Mouse (Mus musculus) hindbrain, embryonic 15.5 days (tissue): ENCODE results near the gene Gpr137. TPM values are rescaled to one million over a fixed set of nuclear protein-coding genes. Genes with fewer than 3 reads are reported as not detected.
A peak's percentile ranks its signal among the peaks of the same experiment; 100 is the strongest.

Experiments used
- ATAC-seq: fragments of 200-750 bp; cut with Nextera tagmentation; 2 replicates; pipeline ENCODE4 v1.8.0; 2017; ENCODE audit warnings: low read depth, moderate number of reproducible peaks, moderate TSS enrichment; ENCODE audit not compliant: low FRiP score
- H3K27ac ChIP-seq: fragments of 300-500 bp; sonication (generic); replicated peaks from 2 replicates; pipeline ENCODE4 v1.5.1; 2015; ENCODE audit warnings: mild to moderate bottlenecking, inconsistent platforms
- H3K27me3 ChIP-seq: fragments of 300-500 bp; sonication (generic); 2 replicates; pipeline ENCODE4 v1.6.1; 2015; ENCODE audit warnings: control low read depth, inconsistent platforms
- H3K36me3 ChIP-seq: fragments of 300-500 bp; sonication (generic); 2 replicates; pipeline ENCODE4 v1.6.1; 2015; ENCODE audit warnings: control low read depth, inconsistent platforms
- H3K4me1 ChIP-seq: fragments of 300-500 bp; sonication (generic); replicated peaks from 2 replicates; pipeline ENCODE4 v1.6.1; 2015; ENCODE audit warnings: control low read depth, inconsistent platforms
- H3K4me2 ChIP-seq: fragments of 300-500 bp; sonication (generic); 2 replicates; pipeline ENCODE4 v1.6.1; 2015; ENCODE audit warnings: moderate library complexity, mild to moderate bottlenecking, inconsistent platforms
- H3K4me3 ChIP-seq: fragments of 300-500 bp; sonication (generic); 2 replicates; pipeline ENCODE4 v1.5.1; 2015; ENCODE audit warnings: mild to moderate bottlenecking, inconsistent platforms
- H3K9ac ChIP-seq: fragments of 300-500 bp; sonication (generic); 2 replicates; pipeline ENCODE4 v1.6.1; 2015; ENCODE audit warnings: inconsistent platforms
- H3K9me3 ChIP-seq: fragments of 300-500 bp; sonication (generic); 2 replicates; pipeline ENCODE4 v1.6.1; 2016; ENCODE audit warnings: control low read depth, inconsistent platforms
- WGBS: fragments of 180-500 bp; shearing (Covaris S2); methylation state at CpG from one replicate; pipeline ENCODE4 v1.1.7; 2015; 5-methylcytosine and 5-hydroxymethylcytosine counted together
- polyA plus RNA-seq: library from polyadenylated mRNA; unstranded; fragments of >200 nt; fragmentation: Nextera tagmentation; extraction: Ambion mirVana; gene quantifications from 2 replicates; pipeline ENCODE4 v1.2.1, GENCODE M21; 2015

Gpr137 gene
- polyA plus RNA-seq, 1 experiment from 2014 or later: 79.2 TPM

GRCm38 (mm10) chr19:6979486-6980380 is 37.5 kb upstream of the Gpr137 start:
- peak overlapping the region; percentile 97 for H3K27ac ChIP-seq
- H3K27me3 ChIP-seq: no peaks in the 10 kb centered on the region
- ATAC-seq: peak; percentile 92
- under 1% methylated on average over 57 of the region's 59 CpGs for WGBS
- peak overlapping the region; percentile 87 for H3K4me2 ChIP-seq
- H3K4me1 ChIP-seq: peaks cover 47% of the 10 kb centered on the region
- peaks cover 13% of the 10 kb centered on the region; the same call in 1 of the 2 replicates for H3K36me3 ChIP-seq
- H3K9me3 ChIP-seq: no peaks in the 10 kb centered on the region
- H3K9ac ChIP-seq: peak overlapping the region; percentile 78
- H3K4me3 ChIP-seq: peak overlapping the region; percentile 70

- ATAC-seq: no peak
- H3K4me1 ChIP-seq: peaks cover 49% of the 10 kb centered on the region
- H3K9ac ChIP-seq: peak overlapping the region; percentile 39
Measured at GRCm38 (mm10) chr19:6979001-6979479, 36.8 kb upstream of the Gpr137 start.

GRCm38 (mm10) chr19:6978639-6978974 is 36.3 kb upstream of the Gpr137 start:
- H3K4me3 ChIP-seq: peak overlapping the region; percentile 70
- H3K27ac ChIP-seq: peak overlapping the region; percentile 97
- H3K9ac ChIP-seq: peak overlapping the region; percentile 39
- WGBS: 53% methylated on average over 3 of the region's 3 CpGs
- no peak for ATAC-seq
- peaks cover 8% of the 10 kb centered on the region; the same call in 1 of the 2 replicates for H3K36me3 ChIP-seq
- H3K4me2 ChIP-seq: peak overlapping the region; percentile 87
- no peaks in the 10 kb centered on the region for H3K27me3 ChIP-seq
- H3K4me1 ChIP-seq: peaks cover 53% of the 10 kb centered on the region
- H3K9me3 ChIP-seq: no peaks in the 10 kb centered on the region

More at GRCm38 (mm10) chr19:6979001-6979479, 36.8 kb upstream of the Gpr137 start:
- WGBS: 9% methylated on average over 11 of the region's 11 CpGs
- Histone ChIP-seq H3K27ac (peak overlapping the region; percentile 97), H3K4me3 (peak overlapping the region; percentile 70), H3K9me3 (no peaks in the 10 kb centered on the region), H3K27me3 (no peaks in the 10 kb centered on the region), H3K36me3 (peaks cover 12% of the 10 kb centered on the region; the same call in 1 of the 2 replicates), H3K4me2 (peak overlapping the region; percentile 87)

- Histone ChIP-seq H3K4me3 (peak overlapping the region; percentile 70; the same call in 1 of the 2 replicates), H3K36me3 (0 out of 2 replicates have a peak, but pooled peaks cover 4% of the 10 kb centered on the region), H3K27ac (peak overlapping the region; percentile 97), H3K4me1 (peaks cover 53% of the 10 kb centered on the region), H3K4me2 (peak overlapping the region; percentile 87), H3K9me3 (no peaks in the 10 kb centered on the region), H3K9ac (0 out of 2 replicates have a peak overlapping the region, but pooled peaks have one; percentile 39), H3K27me3 (no peaks in the 10 kb centered on the region)
- no peak for ATAC-seq
- 78% methylated on average over 13 of the region's 13 CpGs for WGBS
Measured at GRCm38 (mm10) chr19:6977759-6978638, 35.7 kb upstream of the Gpr137 start.

- WGBS: 0% methylated on average over 16 of the region's 16 CpGs
- H3K27ac ChIP-seq: peak within 1 kb of the TSS; percentile 91
- peaks cover 3% of the 10 kb centered on the region; the same call in 1 of the 2 replicates for H3K27me3 ChIP-seq
- H3K4me2 ChIP-seq: peak within 1 kb of the TSS; percentile 87
- H3K4me1 ChIP-seq: peaks cover 45% of the 10 kb centered on the region
- H3K36me3 ChIP-seq: no peaks in the 10 kb centered on the region
- peak within 1 kb of the TSS; percentile 58 for H3K9ac ChIP-seq
- no peak for ATAC-seq
- H3K4me3 ChIP-seq: peak within 1 kb of the TSS; percentile 69
- no peaks in the 10 kb centered on the region for H3K9me3 ChIP-seq
Measured at GRCm38 (mm10) chr19:6975537-6976521, 33.5 kb upstream of the Gpr137 start, which contains the start of gene Plcb3. TSS of gene Plcb3 (minus strand) at chr19:6976470.

GRCm38 (mm10) chr19:6974211-6975205 is 32.2 kb upstream of the Gpr137 start, which contains the start of gene Ppp1r14b:
TSS of gene Ppp1r14b (plus strand) at chr19:6974968.
- Histone ChIP-seq H3K36me3 (no peaks in the 10 kb centered on the region), H3K4me1 (peaks cover 55% of the 10 kb centered on the region), H3K9ac (peak within 1 kb of the TSS; percentile 58), H3K9me3 (no peaks in the 10 kb centered on the region), H3K27ac (peak within 1 kb of the TSS; percentile 91), H3K4me2 (peak within 1 kb of the TSS; percentile 87), H3K4me3 (peak within 1 kb of the TSS; percentile 69), H3K27me3 (peaks cover 7% of the 10 kb centered on the region; the same call in 1 of the 2 replicates)
- WGBS: under 1% methylated on average over 72 of the region's 84 CpGs
- peak; percentile 67 for ATAC-seq

GRCm38 (mm10) chr19:6973581-6974190 is 31.4 kb upstream of the Gpr137 start:
- Histone ChIP-seq H3K27me3 (peaks cover 11% of the 10 kb centered on the region; the same call in 1 of the 2 replicates), H3K4me1 (peaks cover 49% of the 10 kb centered on the region), H3K4me3 (peak overlapping the region; percentile 69), H3K4me2 (peak overlapping the region; percentile 87), H3K9me3 (no peaks in the 10 kb centered on the region), H3K27ac (peak overlapping the region; percentile 91), H3K9ac (peak overlapping the region; percentile 58), H3K36me3 (no peaks in the 10 kb centered on the region)
- WGBS: 40% methylated on average over 12 of the region's 12 CpGs
- ATAC-seq: no peak

- H3K27me3 ChIP-seq: peaks cover 16% of the 10 kb centered on the region
- H3K36me3 ChIP-seq: no peaks in the 10 kb centered on the region
- H3K27ac ChIP-seq: no peak overlapping the region
- no peaks in the 10 kb centered on the region for H3K9me3 ChIP-seq
- 84% methylated on average over 13 of the region's 13 CpGs for WGBS
- no peak overlapping the region for H3K9ac ChIP-seq
- ATAC-seq: no peak
- H3K4me1 ChIP-seq: peaks cover 36% of the 10 kb centered on the region
- H3K4me3 ChIP-seq: no peak overlapping the region
- H3K4me2 ChIP-seq: no peak overlapping the region
Measured at GRCm38 (mm10) chr19:6972247-6972917, 30.1 kb upstream of the Gpr137 start.

GRCm38 (mm10) chr19:6971644-6972043 is 29.4 kb upstream of the Gpr137 start:
- H3K4me1 ChIP-seq: peaks cover 28% of the 10 kb centered on the region
- H3K4me3 ChIP-seq: no peak overlapping the region
- WGBS: 35% methylated on average over 6 of the region's 6 CpGs
- H3K9ac ChIP-seq: no peak overlapping the region
- H3K4me2 ChIP-seq: no peak overlapping the region
- no peak for ATAC-seq
- H3K36me3 ChIP-seq: no peaks in the 10 kb centered on the region
- no peak overlapping the region for H3K27ac ChIP-seq
- peaks cover 16% of the 10 kb centered on the region for H3K27me3 ChIP-seq
- no peaks in the 10 kb centered on the region for H3K9me3 ChIP-seq
